Comparison of ENCODE assay signal across 27 mouse cellular contexts in the genomic region with DNA sequence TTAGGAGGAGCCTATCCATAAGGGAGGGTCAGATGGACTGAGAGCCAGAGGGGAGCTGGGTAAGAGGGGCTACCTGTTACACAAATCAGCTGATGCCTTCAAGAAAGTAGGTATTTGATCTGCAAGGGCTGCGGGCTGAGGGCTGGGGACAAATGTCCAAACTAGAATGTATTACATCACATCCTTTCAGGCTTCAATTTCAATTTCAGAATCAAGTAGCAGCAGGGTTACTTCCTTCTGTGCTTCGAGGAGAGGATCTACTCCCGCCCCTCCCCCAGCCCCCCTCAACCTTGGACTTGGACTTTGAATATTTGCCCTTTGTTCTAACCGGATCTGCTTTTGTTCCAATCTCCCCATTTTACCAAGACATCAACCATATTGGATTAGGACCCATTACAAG. TPM values are rescaled to one million over a fixed set of nuclear protein-coding genes. Genes with fewer than 3 reads are reported as not detected.
DNase-seq lines count a peak whose midpoint lies in the region; ATAC-seq and TF ChIP-seq lines count a peak whose summit lies in the region.
"Had no signal": no experiment of that assay in that cellular context is flagged by ENCODE, and none has a peak within 500 bp of the region (broad histone marks: within the 10 kb centered on the region; RNA-seq: fewer than 3 reads in every experiment).

No protein-coding gene starts in this region.

- no peak for TF ChIP-seq CTCF in left cerebral cortex, adult 2 months (IDR thresholded peaks at IDR 0.05)
- no peak for TF ChIP-seq CTCF in kidney, adult 2 months (conservative IDR thresholded peaks at IDR 0.05; ENCODE audit: insufficient read depth, insufficient read length, low read depth, low read length)

- 42% methylated on average over 4 of the region's 4 CpGs for WGBS in kidney, adult 2 months
- 53% methylated on average over 4 of the region's 4 CpGs for WGBS in midbrain, embryonic 15.5 days

- H3K4me1 ChIP-seq in kidney, adult 2 months (ENCODE audit: control insufficient read depth, insufficient read depth, low read length), result no peaks in the 10 kb centered on the region
- no peaks in the 10 kb centered on the region; the same call in 1 of the 2 replicates for H3K4me1 ChIP-seq in midbrain, embryonic 15.5 days
- H3K4me1 ChIP-seq: forebrain, embryonic 15.5 days; hindbrain, embryonic 15.5 days had no signal

- 0 out of 2 replicates have a peak overlapping the region, but pooled peaks have one; percentile 2 for H3K4me3 ChIP-seq in left cerebral cortex, adult 2 months
- no peak overlapping the region for H3K4me3 ChIP-seq in kidney, adult 2 months (ENCODE audit: insufficient read depth, low read depth, low read length)
- no peak overlapping the region for H3K4me3 ChIP-seq in midbrain, embryonic 15.5 days
- H3K4me3 ChIP-seq: embryonic facial prominence, embryonic 10.5 days; forebrain, embryonic 10.5 days; forebrain, embryonic 15.5 days; heart, embryonic 13.5 days; hindbrain, embryonic 15.5 days had no signal

- intact Hi-C loops in left cerebral cortex, adult 2 months (cut with DNase I), result no loop called here
- intact Hi-C loops in left cerebral cortex, postnatal 10 days (cut with DNase I), result no loop called here

- no peak overlapping the region for H3K9ac ChIP-seq in midbrain, embryonic 15.5 days
- H3K9ac ChIP-seq: forebrain, embryonic 15.5 days; heart, embryonic 13.5 days; hindbrain, embryonic 15.5 days had no signal

- H3K27me3 ChIP-seq in kidney, adult 2 months (replicated peaks; ENCODE audit: control insufficient read depth, insufficient read depth, low read length), result no peaks in the 10 kb centered on the region
- H3K27me3 ChIP-seq in midbrain, embryonic 15.5 days (replicated peaks), result no peaks in the 10 kb centered on the region
- H3K27me3 ChIP-seq: forebrain, embryonic 15.5 days; hindbrain, embryonic 15.5 days had no signal

- TF ChIP-seq POLR2A in kidney, adult 2 months (IDR thresholded peaks at IDR 0.05; ENCODE audit: low read depth, low read length), result no peak

- no peak for DNase-seq in left cerebral cortex, adult 2 months (ENCODE audit: extremely low spot score in 1 of 2, low spot score in 2 of 2)
- DNase-seq in left cerebral cortex, postnatal 10 days (ENCODE audit: extremely low spot score in 1 of 2, low spot score in 2 of 2), result no peak
- DNase-seq in R1 (ENCODE audit: low read depth, low spot score), result peak; percentile 59
- no peak for DNase-seq in kidney, adult 2 months
- no peak for DNase-seq in gastrocnemius, postnatal 25 days
- DNase-seq: adrenal gland, adult 2 months; adrenal gland, postnatal 25 days; B cell, adult 2 months; cerebellum, adult 8-10 months; cerebellum, postnatal 14 days; heart, postnatal 36 days had no signal

- ATAC-seq in granulocyte monocyte progenitor cell, adult 5-6 weeks (replicated peaks; ENCODE audit: poor library complexity, severe bottlenecking), result peak; percentile 73
- ATAC-seq in midbrain, embryonic 15.5 days (replicated peaks), result no peak
- ATAC-seq: CD4-positive, CD25-positive, alpha-beta regulatory T cell, adult 4 months; forebrain, embryonic 15.5 days; intestine, embryonic 16.5 days; Patski had no signal

- H3K9me3 ChIP-seq in midbrain, embryonic 15.5 days, result no peaks in the 10 kb centered on the region
- H3K9me3 ChIP-seq: embryonic facial prominence, embryonic 10.5 days; forebrain, embryonic 10.5 days; forebrain, embryonic 15.5 days; heart, embryonic 13.5 days; hindbrain, embryonic 15.5 days had no signal

- H3K36me3 ChIP-seq in kidney, adult 2 months (ENCODE audit: control insufficient read depth, insufficient read depth, low read length), result no peaks in the 10 kb centered on the region
- no peaks in the 10 kb centered on the region for H3K36me3 ChIP-seq in midbrain, embryonic 15.5 days (replicated peaks)
- H3K36me3 ChIP-seq: embryonic facial prominence, embryonic 10.5 days; forebrain, embryonic 10.5 days; forebrain, embryonic 15.5 days; heart, embryonic 13.5 days; hindbrain, embryonic 15.5 days had no signal

- H3K27ac ChIP-seq in left cerebral cortex, adult 2 months, result peak overlapping the region; percentile 54
- H3K27ac ChIP-seq in kidney, adult 2 months (ENCODE audit: insufficient read depth, low read depth, low read length), result no peak overlapping the region
- no peak overlapping the region for H3K27ac ChIP-seq in midbrain, embryonic 15.5 days
- H3K27ac ChIP-seq: embryonic facial prominence, embryonic 10.5 days; forebrain, embryonic 10.5 days; forebrain, embryonic 15.5 days; heart, embryonic 13.5 days; hindbrain, embryonic 15.5 days had no signal

- H3K4me2 ChIP-seq in midbrain, embryonic 15.5 days, result no peak overlapping the region
- H3K4me2 ChIP-seq: forebrain, embryonic 15.5 days; heart, embryonic 13.5 days; hindbrain, embryonic 15.5 days had no signal

RNA-seq across cellular contexts. Expression of gene Mag, which starts 2.5 kb away (rescaled TPM):
- total RNA-seq in left cerebral cortex, adult 2 months (2021), result 10 to 100 TPM; 91.1 to 93.1 TPM
- 10 to 100 TPM; 27.0 to 60.7 TPM for total RNA-seq in left cerebral cortex, postnatal 10 days (2021)
- 0.81 TPM in 1 of 2 replicates, not detected in the other for total RNA-seq in granulocyte monocyte progenitor cell, adult 5-6 weeks (2014; fragmentation: Nextera tagmentation)
- total RNA-seq in granulocyte monocyte progenitor cell, adult 5-6 weeks (2017), result 0.46 TPM in 1 of 2 replicates, not detected in the other
- 0.71 and 0.94 TPM in 2 replicates for polyA plus RNA-seq in kidney, adult 2 months (2012; rRNA removed)
- total RNA-seq in gastrocnemius, postnatal 25 days (2021), result 1 to 10 TPM; 1.1 to 1.8 TPM
- polyA plus RNA-seq in midbrain, embryonic 15.5 days (2015; fragmentation: Nextera tagmentation; extraction: Ambion mirVana), result 2.9 and 3.4 TPM in 2 replicates
- total RNA-seq: heart, adult 8-10 months; heart, postnatal 36 days had no signal
- polyA plus RNA-seq: CD4-positive, CD25-positive, alpha-beta regulatory T cell, adult 4 months; Patski had no signal

RNA-seq across cellular contexts. Expression of gene Hamp2, which starts 7.3 kb away (rescaled TPM):
- not detected for total RNA-seq in left cerebral cortex, adult 2 months (2021)
- total RNA-seq in left cerebral cortex, postnatal 10 days (2021), result not detected
- total RNA-seq in granulocyte monocyte progenitor cell, adult 5-6 weeks (2014; fragmentation: Nextera tagmentation), result not detected in 2 replicates
- total RNA-seq in granulocyte monocyte progenitor cell, adult 5-6 weeks (2017), result not detected in 2 replicates
- 1.1 TPM in 1 of 2 replicates, not detected in the other for polyA plus RNA-seq in kidney, adult 2 months (2012; rRNA removed)
- not detected for total RNA-seq in gastrocnemius, postnatal 25 days (2021)
- polyA plus RNA-seq in midbrain, embryonic 15.5 days (2015; fragmentation: Nextera tagmentation; extraction: Ambion mirVana), result 0.49 TPM in 1 of 2 replicates, not detected in the other
- total RNA-seq: gastrocnemius, adult 8-10 months; gastrocnemius, postnatal 4 days had no signal
- polyA plus RNA-seq: CD4-positive, CD25-positive, alpha-beta regulatory T cell, adult 4 months; embryonic facial prominence, embryonic 10.5 days; embryonic facial prominence, embryonic 14.5 days; forebrain, embryonic 10.5 days; forebrain, embryonic 15.5 days; heart, embryonic 13.5 days; heart, postnatal 0 days; hindbrain, embryonic 11.5 days; hindbrain, embryonic 15.5 days; intestine, embryonic 16.5 days; Patski had no signal

RNA-seq across cellular contexts. Expression of gene Hamp, which starts 26.6 kb away (rescaled TPM):
- not detected for total RNA-seq in left cerebral cortex, adult 2 months (2021)
- not detected for total RNA-seq in left cerebral cortex, postnatal 10 days (2021)
- not detected in 2 replicates for total RNA-seq in granulocyte monocyte progenitor cell, adult 5-6 weeks (2014; fragmentation: Nextera tagmentation)
- total RNA-seq in granulocyte monocyte progenitor cell, adult 5-6 weeks (2017), result not detected in 2 replicates
- not detected in 2 replicates for polyA plus RNA-seq in kidney, adult 2 months (2012; rRNA removed)
- not detected for total RNA-seq in gastrocnemius, postnatal 25 days (2021)
- not detected in 2 replicates for polyA plus RNA-seq in midbrain, embryonic 15.5 days (2015; fragmentation: Nextera tagmentation; extraction: Ambion mirVana)
- polyA plus RNA-seq: CD4-positive, CD25-positive, alpha-beta regulatory T cell, adult 4 months; embryonic facial prominence, embryonic 10.5 days; embryonic facial prominence, embryonic 14.5 days; forebrain, embryonic 10.5 days; forebrain, embryonic 15.5 days; hindbrain, embryonic 11.5 days; hindbrain, embryonic 15.5 days; intestine, embryonic 16.5 days; Patski had no signal

RNA-seq across cellular contexts. Expression of gene Cd22, which starts 37.1 kb away (rescaled TPM):
- not detected for total RNA-seq in left cerebral cortex, adult 2 months (2021)
- under 1 TPM in 1 of 2 experiments, not detected in 1; 0.28 TPM for total RNA-seq in left cerebral cortex, postnatal 10 days (2021)
- total RNA-seq in granulocyte monocyte progenitor cell, adult 5-6 weeks (2014; fragmentation: Nextera tagmentation), result not detected in 2 replicates
- not detected in 2 replicates for total RNA-seq in granulocyte monocyte progenitor cell, adult 5-6 weeks (2017)
- polyA plus RNA-seq in kidney, adult 2 months (2012; rRNA removed), result 0.42 and 11.2 TPM in 2 replicates
- total RNA-seq in gastrocnemius, postnatal 25 days (2021), result under 1 TPM; 0.13 to 0.23 TPM
- not detected in 2 replicates for polyA plus RNA-seq in midbrain, embryonic 15.5 days (2015; fragmentation: Nextera tagmentation; extraction: Ambion mirVana)
- total RNA-seq: gastrocnemius, adult 8-10 months had no signal
- polyA plus RNA-seq: forebrain, embryonic 10.5 days; forebrain, embryonic 15.5 days; heart, embryonic 13.5 days; hindbrain, embryonic 11.5 days; Patski had no signal

RNA-seq across cellular contexts. Expression of gene Usf2, which starts 39.4 kb away (rescaled TPM):
- 100 to 1,000 TPM; 131 to 134 TPM for total RNA-seq in left cerebral cortex, adult 2 months (2021)
- total RNA-seq in left cerebral cortex, postnatal 10 days (2021), result 100 to 1,000 TPM; 112 to 115 TPM
- 87.7 and 105 TPM in 2 replicates for total RNA-seq in granulocyte monocyte progenitor cell, adult 5-6 weeks (2014; fragmentation: Nextera tagmentation)
- total RNA-seq in granulocyte monocyte progenitor cell, adult 5-6 weeks (2017), result 103 and 128 TPM in 2 replicates
- polyA plus RNA-seq in kidney, adult 2 months (2012; rRNA removed), result 118 and 124 TPM in 2 replicates
- 10 to 100 TPM; 69.6 to 85.0 TPM for total RNA-seq in gastrocnemius, postnatal 25 days (2021)
- 32.3 and 32.6 TPM in 2 replicates for polyA plus RNA-seq in midbrain, embryonic 15.5 days (2015; fragmentation: Nextera tagmentation; extraction: Ambion mirVana)

Comparison
In these comparisons a context has a peak if more than half of its experiments do, and no peak if none do; other contexts are left out.
1. RNA of gene Mag, which starts 2.5 kb away (total RNA-seq): 91.1 to 93.1 TPM in left cerebral cortex, adult 2 months and 27.0 to 60.7 TPM in left cerebral cortex, postnatal 10 days; 1.1 to 1.8 TPM in gastrocnemius, postnatal 25 days and 0.46 to 0.81 TPM in granulocyte monocyte progenitor cell, adult 5-6 weeks; every median in the first group is over 10 times any median in the second.